Mouse (Mus musculus) stomach, postnatal 0 days (tissue): Measurements from ENCODE around the gene Rcor1.

ENCODE experiments used
- CTCF ChIP-seq: IDR thresholded peaks from 2 replicates; pipeline ENCODE4 v1.5.1; 2016; ENCODE audit warnings: antibody characterized with exemption, low read depth, mild to moderate bottlenecking, moderate library complexity
- EP300 ChIP-seq: optimal IDR thresholded peaks from 2 replicates; pipeline ENCODE3; 2016; ENCODE audit warnings: antibody characterized with exemption

DNA sequence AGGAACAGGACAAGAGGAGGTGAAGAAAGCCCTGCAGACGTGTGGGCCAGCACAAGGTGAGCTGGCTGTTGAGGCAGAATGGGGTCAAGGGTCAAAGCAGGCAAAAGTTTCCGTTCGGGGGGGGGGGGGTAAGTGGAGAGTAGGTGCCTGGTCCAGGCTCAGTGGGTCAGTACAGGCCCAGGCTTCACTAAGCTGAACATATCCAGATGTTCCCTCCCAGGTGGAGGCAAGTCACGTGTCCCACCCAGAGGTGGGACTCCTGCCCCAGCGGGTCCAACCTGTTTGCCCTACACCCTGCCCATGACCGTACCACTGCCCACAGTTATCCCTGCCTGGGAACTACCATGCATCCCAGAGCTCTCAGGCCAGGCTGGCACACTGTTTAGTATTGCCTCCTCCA, 33.3 kb upstream of the Rcor1 start:
- no peak for TF ChIP-seq CTCF
- TF ChIP-seq EP300: no peak
